Mouse (Mus musculus): ENCODE measurements around the gene Sgta. TPM values are rescaled to one million over a fixed set of nuclear protein-coding genes. Genes with fewer than 3 reads are reported as not detected.

The Sgta gene
- polyA plus RNA-seq, 1 experiment from 2014 or later: 292 TPM

GRCm38 (mm10) chr10:81019687-81020086 lies 40.3 kb downstream of the Sgta start:
- no peak overlapping the region for H3K4me3 ChIP-seq (replicated peaks; ENCODE audit: low read depth, low read length)
- 75% methylated on average over 6 of the region's 6 CpGs for WGBS
- H3K27me3 ChIP-seq (ENCODE audit: control insufficient read depth, insufficient read depth, low read length): 0 out of 2 replicates have a peak, but pooled peaks cover under 1% of the 10 kb centered on the region
- DNase-seq: no peak
- no peaks in the 10 kb centered on the region for H3K9me3 ChIP-seq (ENCODE audit: control insufficient read depth, low read length)
- H3K4me2 ChIP-seq (ENCODE audit: low read length): no peak overlapping the region
- peaks cover 9% of the 10 kb centered on the region for H3K4me1 ChIP-seq (ENCODE audit: control insufficient read depth, insufficient read depth, low read length)
- H3K36me3 ChIP-seq (ENCODE audit: control insufficient read depth, insufficient read depth, low read length): peaks cover 12% of the 10 kb centered on the region; the same call in 1 of the 2 replicates
- ATAC-seq (ENCODE audit: low FRiP score, low TSS enrichment): no peak
- 0 out of 2 replicates have a peak overlapping the region, but pooled peaks have one; percentile 12 for H3K9ac ChIP-seq (replicated peaks; ENCODE audit: low read length)
- H3K27ac ChIP-seq (replicated peaks; ENCODE audit: low read depth, low read length): no peak overlapping the region

- H3K9ac ChIP-seq (replicated peaks; ENCODE audit: low read length): no peak overlapping the region
- H3K4me1 ChIP-seq (ENCODE audit: control insufficient read depth, insufficient read depth, low read length): peaks cover 11% of the 10 kb centered on the region; the same call in 1 of the 2 replicates
- H3K27ac ChIP-seq (replicated peaks; ENCODE audit: low read depth, low read length): no peak overlapping the region
- H3K9me3 ChIP-seq (ENCODE audit: control insufficient read depth, low read length): no peaks in the 10 kb centered on the region
- no peak overlapping the region for H3K4me2 ChIP-seq (ENCODE audit: low read length)
- peaks cover 12% of the 10 kb centered on the region; the same call in 1 of the 2 replicates for H3K36me3 ChIP-seq (ENCODE audit: control insufficient read depth, insufficient read depth, low read length)
- DNase-seq (peak; percentile 50), ATAC-seq (ENCODE audit: low FRiP score, low TSS enrichment) (no peak)
- 45% methylated on average over 10 of the region's 10 CpGs for WGBS
- H3K27me3 ChIP-seq (ENCODE audit: control insufficient read depth, insufficient read depth, low read length): no peaks in the 10 kb centered on the region
- no peak overlapping the region for H3K4me3 ChIP-seq (replicated peaks; ENCODE audit: low read depth, low read length)
These were observed 41.7 kb downstream of the Sgta start for GRCm38 (mm10) chr10:81018326-81018725.

- DNase-seq: peak; percentile 64
- no peak for ATAC-seq (ENCODE audit: low FRiP score, low TSS enrichment)
- 7% methylated on average over 7 of the region's 7 CpGs for WGBS
- no peak overlapping the region for H3K9ac ChIP-seq (replicated peaks; ENCODE audit: low read length)
- H3K4me1 ChIP-seq (ENCODE audit: control insufficient read depth, insufficient read depth, low read length): peaks cover 11% of the 10 kb centered on the region; the same call in 1 of the 2 replicates
- no peak overlapping the region for H3K4me2 ChIP-seq (ENCODE audit: low read length)
- no peak overlapping the region for H3K27ac ChIP-seq (replicated peaks; ENCODE audit: low read depth, low read length)
- H3K27me3 ChIP-seq (ENCODE audit: control insufficient read depth, insufficient read depth, low read length): no peaks in the 10 kb centered on the region
- peaks cover 8% of the 10 kb centered on the region; the same call in 1 of the 2 replicates for H3K36me3 ChIP-seq (ENCODE audit: control insufficient read depth, insufficient read depth, low read length)
- H3K9me3 ChIP-seq (ENCODE audit: control insufficient read depth, low read length): no peaks in the 10 kb centered on the region
- H3K4me3 ChIP-seq (replicated peaks; ENCODE audit: low read depth, low read length): no peak overlapping the region
These were observed 43.3 kb downstream of the Sgta start for GRCm38 (mm10) chr10:81016645-81017044.

GRCm38 (mm10) chr10:81015666-81016065 lies 44.3 kb downstream of the Sgta start:
- no peak overlapping the region for H3K27ac ChIP-seq (replicated peaks; ENCODE audit: low read depth, low read length)
- H3K4me3 ChIP-seq (replicated peaks; ENCODE audit: low read depth, low read length): no peak overlapping the region
- H3K9ac ChIP-seq (replicated peaks; ENCODE audit: low read length): no peak overlapping the region
- no peaks in the 10 kb centered on the region for H3K27me3 ChIP-seq (ENCODE audit: control insufficient read depth, insufficient read depth, low read length)
- ATAC-seq (ENCODE audit: low FRiP score, low TSS enrichment) (no peak), DNase-seq (no peak)
- H3K4me1 ChIP-seq (ENCODE audit: control insufficient read depth, insufficient read depth, low read length): peaks cover 11% of the 10 kb centered on the region; the same call in 1 of the 2 replicates
- 93% methylated on average over 2 of the region's 2 CpGs for WGBS
- no peak overlapping the region; the same call in 1 of the 2 replicates for H3K4me2 ChIP-seq (ENCODE audit: low read length)
- H3K36me3 ChIP-seq (ENCODE audit: control insufficient read depth, insufficient read depth, low read length): peaks cover 1% of the 10 kb centered on the region; the same call in 1 of the 2 replicates
- H3K9me3 ChIP-seq (ENCODE audit: control insufficient read depth, low read length): no peaks in the 10 kb centered on the region

GRCm38 (mm10) chr10:81014393-81015384 lies 45.3 kb downstream of the Sgta start, which contains the start of gene Gng7:
Gng7 (minus strand) TSS chr10:81014945.
- Histone ChIP-seq H3K27me3 (ENCODE audit: control insufficient read depth, insufficient read depth, low read length) (no peaks in the 10 kb centered on the region), H3K4me1 (ENCODE audit: control insufficient read depth, insufficient read depth, low read length) (peaks cover 11% of the 10 kb centered on the region; the same call in 1 of the 2 replicates), H3K4me3 (replicated peaks; ENCODE audit: low read depth, low read length) (peak within 1 kb of the TSS; percentile 29), H3K4me2 (ENCODE audit: low read length) (peak within 1 kb of the TSS; percentile 51), H3K9ac (replicated peaks; ENCODE audit: low read length) (peak within 1 kb of the TSS; percentile 21; the same call in 1 of the 2 replicates), H3K27ac (replicated peaks; ENCODE audit: low read depth, low read length) (no peak within 1 kb of the TSS), H3K36me3 (ENCODE audit: control insufficient read depth, insufficient read depth, low read length) (no peaks in the 10 kb centered on the region), H3K9me3 (ENCODE audit: control insufficient read depth, low read length) (no peaks in the 10 kb centered on the region)
- ATAC-seq (ENCODE audit: low FRiP score, low TSS enrichment) (peak; percentile 96), DNase-seq (peak; percentile 98)
- 10% methylated on average over 31 of the region's 31 CpGs for WGBS

- ATAC-seq (ENCODE audit: low FRiP score, low TSS enrichment): no peak
- Histone ChIP-seq H3K27me3 (ENCODE audit: control insufficient read depth, insufficient read depth, low read length) (no peaks in the 10 kb centered on the region), H3K9ac (replicated peaks; ENCODE audit: low read length) (no peak overlapping the region), H3K4me3 (replicated peaks; ENCODE audit: low read depth, low read length) (no peak overlapping the region), H3K9me3 (ENCODE audit: control insufficient read depth, low read length) (no peaks in the 10 kb centered on the region), H3K4me2 (ENCODE audit: low read length) (no peak overlapping the region), H3K4me1 (ENCODE audit: control insufficient read depth, insufficient read depth, low read length) (peaks cover 11% of the 10 kb centered on the region; the same call in 1 of the 2 replicates), H3K27ac (replicated peaks; ENCODE audit: low read depth, low read length) (no peak overlapping the region), H3K36me3 (ENCODE audit: control insufficient read depth, insufficient read depth, low read length) (no peaks in the 10 kb centered on the region)
- no peak for DNase-seq
- WGBS: 74% methylated on average over 6 of the region's 6 CpGs
These were observed 49.1 kb downstream of the Sgta start for GRCm38 (mm10) chr10:81010851-81011250.

GRCm38 (mm10) chr10:81007240-81007639 lies 52.7 kb downstream of the Sgta start:
- H3K9me3 ChIP-seq (ENCODE audit: control insufficient read depth, low read length): no peaks in the 10 kb centered on the region
- no peak overlapping the region for H3K4me2 ChIP-seq (ENCODE audit: low read length)
- H3K4me1 ChIP-seq (ENCODE audit: control insufficient read depth, insufficient read depth, low read length): no peaks in the 10 kb centered on the region
- H3K4me3 ChIP-seq (replicated peaks; ENCODE audit: low read depth, low read length): no peak overlapping the region
- 38% methylated on average over 7 of the region's 7 CpGs for WGBS
- ATAC-seq (ENCODE audit: low FRiP score, low TSS enrichment): no peak
- DNase-seq: no peak
- no peak overlapping the region for H3K9ac ChIP-seq (replicated peaks; ENCODE audit: low read length)
- no peak overlapping the region for H3K27ac ChIP-seq (replicated peaks; ENCODE audit: low read depth, low read length)
- H3K36me3 ChIP-seq (ENCODE audit: control insufficient read depth, insufficient read depth, low read length): no peaks in the 10 kb centered on the region
- no peaks in the 10 kb centered on the region for H3K27me3 ChIP-seq (ENCODE audit: control insufficient read depth, insufficient read depth, low read length)

GRCm38 (mm10) chr10:81006005-81006677 lies 53.8 kb downstream of the Sgta start:
- Histone ChIP-seq H3K27me3 (ENCODE audit: control insufficient read depth, insufficient read depth, low read length) (no peaks in the 10 kb centered on the region), H3K9ac (replicated peaks; ENCODE audit: low read length) (no peak overlapping the region), H3K4me3 (replicated peaks; ENCODE audit: low read depth, low read length) (no peak overlapping the region), H3K27ac (replicated peaks; ENCODE audit: low read depth, low read length) (no peak overlapping the region), H3K9me3 (ENCODE audit: control insufficient read depth, low read length) (no peaks in the 10 kb centered on the region), H3K36me3 (ENCODE audit: control insufficient read depth, insufficient read depth, low read length) (no peaks in the 10 kb centered on the region), H3K4me2 (ENCODE audit: low read length) (no peak overlapping the region), H3K4me1 (ENCODE audit: control insufficient read depth, insufficient read depth, low read length) (peaks cover 3% of the 10 kb centered on the region)
- no peak for ATAC-seq (ENCODE audit: low FRiP score, low TSS enrichment)
- 94% methylated on average over 7 of the region's 7 CpGs for WGBS
- no peak for DNase-seq
